Mouse (Mus musculus) central nervous system, embryonic 14 days (tissue): ENCODE results near the gene Arrb1. TPM values are rescaled to one million over a fixed set of nuclear protein-coding genes. Genes with fewer than 3 reads are reported as not detected.

Source experiments
- polyA plus RNA-seq: library from polyadenylated mRNA; depleted of rRNA; stranded (reverse); fragments of >200 nt; gene quantifications from 2 replicates; pipeline ENCODE4 v1.2.3, GENCODE M21; 2012; rRNA removed

The Arrb1 gene
- 41.2 and 42.0 TPM in 2 replicates for polyA plus RNA-seq

DNA sequence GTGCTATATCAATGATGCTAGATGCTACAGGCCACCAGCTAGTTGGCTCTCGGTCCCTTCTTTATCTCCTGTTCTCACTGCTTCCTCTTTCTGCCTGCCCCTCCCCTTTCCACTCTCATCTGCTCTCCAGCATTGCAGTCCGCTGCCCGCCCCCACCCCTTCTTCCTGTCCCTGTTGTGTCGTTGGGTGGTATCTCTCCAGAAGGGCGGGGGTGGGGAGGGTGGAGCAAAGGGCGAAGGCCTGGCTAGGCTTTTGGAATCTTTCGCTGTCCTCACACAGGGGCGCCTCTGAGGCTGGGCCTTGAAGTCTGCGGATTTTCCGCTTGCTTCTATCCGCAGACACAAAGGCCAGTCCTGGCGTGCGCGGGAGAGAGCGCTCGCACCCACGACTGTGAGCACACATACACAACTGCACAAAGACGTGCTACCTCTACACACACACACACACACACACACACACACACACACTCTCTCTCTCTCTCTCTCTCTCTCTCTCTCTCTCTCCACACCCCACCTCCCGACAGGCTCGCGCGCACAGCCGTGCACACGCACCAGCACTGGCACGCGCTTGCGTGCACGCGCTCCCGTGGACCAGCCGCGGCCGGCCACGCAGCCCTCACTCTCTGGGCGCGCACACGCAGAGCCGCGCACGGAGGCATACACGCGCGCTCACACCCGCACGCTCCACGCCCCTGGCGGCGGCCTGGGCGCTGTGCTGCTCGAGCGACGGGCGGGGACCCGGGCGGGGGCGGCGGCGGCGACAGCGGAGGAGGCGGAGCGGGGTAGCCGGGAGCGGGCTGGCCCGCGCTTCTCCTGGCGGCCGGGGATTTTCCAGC lies at the start of gene Arrb1:
Gene Arrb1 (plus strand): TSS at position 566 of the 835 bp plus-strand sequence.

GRCm38 (mm10) chr7:99626376-99627270 lies 91.4 kb downstream of the Arrb1 start, which contains the start of gene Tpbgl:
Gene Tpbgl (minus strand): TSS chr7:99627103.

Other genes with a start within 250 kb of the Arrb1 start
- 272 and 525 TPM in 2 replicates for gene Serpinh1, start 182.2 kb upstream of the Arrb1 start, polyA plus RNA-seq
- gene Gdpd5, start 154.1 kb upstream of the Arrb1 start, polyA plus RNA-seq, result 39.6 and 46.2 TPM in 2 replicates
- gene Klhl35, start 69.5 kb upstream of the Arrb1 start, polyA plus RNA-seq, result 13.4 and 15.2 TPM in 2 replicates
- gene Rps3, start 51.7 kb upstream of the Arrb1 start, polyA plus RNA-seq, result 859 and 869 TPM in 2 replicates
- gene Tpbgl, start 91.6 kb downstream of the Arrb1 start, polyA plus RNA-seq, result 0.69 and 1.7 TPM in 2 replicates
- 6.0 and 6.2 TPM in 2 replicates for gene Slco2b1, start 175.9 kb downstream of the Arrb1 start, polyA plus RNA-seq
- 0.13 TPM in 1 of 2 replicates, not detected in the other for gene Olfr520, start 194.8 kb downstream of the Arrb1 start, polyA plus RNA-seq
- not detected in 2 replicates for gene Olfr521, start 228.0 kb downstream of the Arrb1 start, polyA plus RNA-seq